19 mouse cellular contexts compared by ENCODE assay signal in the genomic region with DNA sequence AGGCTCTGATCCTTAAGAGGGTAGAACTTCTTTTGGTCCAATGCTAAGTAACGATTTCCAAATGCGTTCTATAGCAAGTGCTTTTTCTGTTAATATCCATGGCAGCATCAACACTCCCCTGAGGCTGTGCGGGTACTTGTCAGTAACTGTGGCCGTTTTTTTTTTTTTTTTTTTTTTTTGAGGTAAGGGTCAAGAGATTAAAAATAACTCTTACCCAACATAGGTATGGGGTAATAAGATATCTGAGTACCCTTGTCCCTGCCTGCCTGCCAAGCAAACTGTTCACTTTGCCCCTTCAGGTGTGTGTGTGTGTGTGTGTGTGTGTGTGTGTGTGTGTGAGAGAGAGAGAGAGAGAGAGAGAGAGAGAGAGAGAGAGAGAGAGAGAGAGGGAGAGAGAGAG.
"Had no signal": no experiment of that assay in that cellular context is flagged by ENCODE, and none has a peak within 500 bp of the region (broad histone marks: within the 10 kb centered on the region; RNA-seq: fewer than 3 reads in every experiment).

No protein-coding gene starts in this region.

- DNase-seq: kidney, adult 18-20 months; kidney, adult 9 months; kidney, postnatal 14 days; kidney, postnatal 4 days; left cerebral cortex, postnatal 4 days; liver, embryonic 13.5 days; midbrain, embryonic 14.5 days; right cerebral cortex, adult 18-20 months; right cerebral cortex, postnatal 14 days; right cerebral cortex, postnatal 4 days; thymus, postnatal 25 days had no signal

- H3K27ac ChIP-seq: limb, embryonic 15.5 days; liver, embryonic 13.5 days; neural tube, embryonic 12.5 days; neural tube, embryonic 15.5 days; stomach, embryonic 15.5 days had no signal

- H3K9me3 ChIP-seq: limb, embryonic 12.5 days; limb, embryonic 15.5 days; liver, embryonic 13.5 days; neural tube, embryonic 12.5 days; neural tube, embryonic 15.5 days; stomach, embryonic 15.5 days had no signal

- ATAC-seq: inflammation-experienced regulatory T-cells, adult 6 months; intestine, embryonic 16.5 days had no signal

- H3K27me3 ChIP-seq: stomach, embryonic 15.5 days had no signal

- H3K36me3 ChIP-seq: limb, embryonic 12.5 days; limb, embryonic 15.5 days; liver, embryonic 13.5 days; neural tube, embryonic 12.5 days; neural tube, embryonic 15.5 days; stomach, embryonic 15.5 days had no signal

- H3K4me3 ChIP-seq: limb, embryonic 12.5 days; limb, embryonic 15.5 days; liver, embryonic 13.5 days; neural tube, embryonic 12.5 days; neural tube, embryonic 15.5 days; stomach, embryonic 15.5 days had no signal

- H3K4me2 ChIP-seq: limb, embryonic 12.5 days; limb, embryonic 15.5 days; liver, embryonic 13.5 days; midbrain, embryonic 11.5 days; neural tube, embryonic 12.5 days; neural tube, embryonic 15.5 days; stomach, embryonic 15.5 days had no signal

- H3K9ac ChIP-seq: limb, embryonic 12.5 days; limb, embryonic 15.5 days; liver, embryonic 13.5 days; neural tube, embryonic 12.5 days; neural tube, embryonic 15.5 days; stomach, embryonic 15.5 days had no signal
